Mouse (Mus musculus) hindbrain, embryonic 15.5 days (tissue): ENCODE measurements around the gene Adipor2. TPM values are rescaled to one million over a fixed set of nuclear protein-coding genes. Genes with fewer than 3 reads are reported as not detected.

ENCODE experiments used
- ATAC-seq: fragments of 200-750 bp; cut with Nextera tagmentation; 2 replicates; pipeline ENCODE4 v1.8.0; 2017; ENCODE audit warnings: low read depth, moderate number of reproducible peaks, moderate TSS enrichment; ENCODE audit not compliant: low FRiP score
- H3K27ac ChIP-seq: fragments of 300-500 bp; sonication (generic); replicated peaks from 2 replicates; pipeline ENCODE4 v1.5.1; 2015; ENCODE audit warnings: mild to moderate bottlenecking, inconsistent platforms
- H3K27me3 ChIP-seq: fragments of 300-500 bp; sonication (generic); 2 replicates; pipeline ENCODE4 v1.6.1; 2015; ENCODE audit warnings: control low read depth, inconsistent platforms
- H3K36me3 ChIP-seq: fragments of 300-500 bp; sonication (generic); 2 replicates; pipeline ENCODE4 v1.6.1; 2015; ENCODE audit warnings: control low read depth, inconsistent platforms
- H3K4me1 ChIP-seq: fragments of 300-500 bp; sonication (generic); replicated peaks from 2 replicates; pipeline ENCODE4 v1.6.1; 2015; ENCODE audit warnings: control low read depth, inconsistent platforms
- H3K4me2 ChIP-seq: fragments of 300-500 bp; sonication (generic); 2 replicates; pipeline ENCODE4 v1.6.1; 2015; ENCODE audit warnings: moderate library complexity, mild to moderate bottlenecking, inconsistent platforms
- H3K4me3 ChIP-seq: fragments of 300-500 bp; sonication (generic); 2 replicates; pipeline ENCODE4 v1.5.1; 2015; ENCODE audit warnings: mild to moderate bottlenecking, inconsistent platforms
- H3K9ac ChIP-seq: fragments of 300-500 bp; sonication (generic); 2 replicates; pipeline ENCODE4 v1.6.1; 2015; ENCODE audit warnings: inconsistent platforms
- H3K9me3 ChIP-seq: fragments of 300-500 bp; sonication (generic); 2 replicates; pipeline ENCODE4 v1.6.1; 2016; ENCODE audit warnings: control low read depth, inconsistent platforms
- WGBS: fragments of 180-500 bp; shearing (Covaris S2); methylation state at CpG from one replicate; pipeline ENCODE4 v1.1.7; 2015; 5-methylcytosine and 5-hydroxymethylcytosine counted together
- polyA plus RNA-seq: library from polyadenylated mRNA; unstranded; fragments of >200 nt; fragmentation: Nextera tagmentation; extraction: Ambion mirVana; gene quantifications from 2 replicates; pipeline ENCODE4 v1.2.1, GENCODE M21; 2015

The Adipor2 gene
- polyA plus RNA-seq, 1 experiment from 2014 or later, result 36.2 TPM

- WGBS, result 88% methylated on average over 8 of the region's 8 CpGs
- Histone ChIP-seq H3K4me1 (no peaks in the 10 kb centered on the region), H3K36me3 (peaks cover 58% of the 10 kb centered on the region)
Measured at GRCm38 (mm10) chr6:119358020-119358571, 59.4 kb downstream of the Adipor2 start.

GRCm38 (mm10) chr6:119352501-119352900, 65.0 kb downstream of the Adipor2 start:
- Histone ChIP-seq H3K27me3 (no peaks in the 10 kb centered on the region), H3K4me2 (no peak overlapping the region), H3K9me3 (no peaks in the 10 kb centered on the region), H3K4me3 (no peak overlapping the region), H3K27ac (no peak overlapping the region), H3K9ac (no peak overlapping the region), H3K4me1 (no peaks in the 10 kb centered on the region), H3K36me3 (peaks cover 28% of the 10 kb centered on the region)
- 86% methylated on average over 6 of the region's 6 CpGs for WGBS
- ATAC-seq, result no peak

More at GRCm38 (mm10) chr6:119358020-119358571, 59.4 kb downstream of the Adipor2 start:
- Histone ChIP-seq H3K27ac (no peak overlapping the region), H3K4me3 (no peak overlapping the region), H3K9ac (no peak overlapping the region), H3K27me3 (no peaks in the 10 kb centered on the region), H3K9me3 (no peaks in the 10 kb centered on the region), H3K4me2 (no peak overlapping the region)
- ATAC-seq, result no peak

- Histone ChIP-seq H3K27ac (no peak overlapping the region), H3K4me3 (no peak overlapping the region), H3K9me3 (no peaks in the 10 kb centered on the region), H3K4me1 (no peaks in the 10 kb centered on the region), H3K9ac (no peak overlapping the region), H3K4me2 (no peak overlapping the region), H3K27me3 (no peaks in the 10 kb centered on the region), H3K36me3 (peaks cover 23% of the 10 kb centered on the region)
- 87% methylated on average over 8 of the region's 8 CpGs for WGBS
- no peak for ATAC-seq
Measured at GRCm38 (mm10) chr6:119351656-119352055, 65.8 kb downstream of the Adipor2 start.

GRCm38 (mm10) chr6:119350703-119351198, 66.8 kb downstream of the Adipor2 start:
- no peak overlapping the region for H3K4me3 ChIP-seq
- no peak overlapping the region for H3K9ac ChIP-seq
- H3K27ac ChIP-seq, result no peak overlapping the region
- H3K4me1 ChIP-seq, result no peaks in the 10 kb centered on the region
- H3K4me2 ChIP-seq, result no peak overlapping the region
- WGBS, result 87% methylated on average over 9 of the region's 9 CpGs
- H3K36me3 ChIP-seq, result peaks cover 21% of the 10 kb centered on the region
- no peak for ATAC-seq
- no peaks in the 10 kb centered on the region for H3K27me3 ChIP-seq
- H3K9me3 ChIP-seq, result no peaks in the 10 kb centered on the region

- no peak overlapping the region for H3K27ac ChIP-seq
- H3K4me2 ChIP-seq, result no peak overlapping the region
- H3K27me3 ChIP-seq, result no peaks in the 10 kb centered on the region
- no peaks in the 10 kb centered on the region for H3K36me3 ChIP-seq
- 0% methylated on average over 1 of the region's 1 CpGs for WGBS
- H3K4me3 ChIP-seq, result no peak overlapping the region
- peak; percentile 55 for ATAC-seq
- no peaks in the 10 kb centered on the region for H3K9me3 ChIP-seq
- H3K9ac ChIP-seq, result no peak overlapping the region
- no peaks in the 10 kb centered on the region for H3K4me1 ChIP-seq
Measured at GRCm38 (mm10) chr6:119348234-119348633, 69.3 kb downstream of the Adipor2 start.

GRCm38 (mm10) chr6:119347813-119348212, 69.7 kb downstream of the Adipor2 start:
- 0 out of 2 replicates have a peak, but pooled peaks have one; percentile 20 for ATAC-seq
- H3K9me3 ChIP-seq, result no peaks in the 10 kb centered on the region
- no peak overlapping the region for H3K27ac ChIP-seq
- no peak overlapping the region for H3K9ac ChIP-seq
- WGBS, result 82% methylated on average over 5 of the region's 5 CpGs
- H3K36me3 ChIP-seq, result no peaks in the 10 kb centered on the region
- H3K27me3 ChIP-seq, result no peaks in the 10 kb centered on the region
- no peak overlapping the region for H3K4me2 ChIP-seq
- H3K4me1 ChIP-seq, result no peaks in the 10 kb centered on the region
- H3K4me3 ChIP-seq, result no peak overlapping the region

GRCm38 (mm10) chr6:119346257-119346656, 71.2 kb downstream of the Adipor2 start:
- H3K9ac ChIP-seq, result no peak overlapping the region

GRCm38 (mm10) chr6:119341409-119341808, 76.1 kb downstream of the Adipor2 start:
- Histone ChIP-seq H3K4me2 (0 out of 2 replicates have a peak overlapping the region, but pooled peaks have one; percentile 17), H3K27ac (0 out of 2 replicates have a peak overlapping the region, but pooled peaks have one; percentile 14), H3K9me3 (no peaks in the 10 kb centered on the region), H3K4me3 (no peak overlapping the region), H3K27me3 (no peaks in the 10 kb centered on the region), H3K36me3 (no peaks in the 10 kb centered on the region), H3K9ac (peak overlapping the region; percentile 29), H3K4me1 (peaks cover 4% of the 10 kb centered on the region; the same call in 1 of the 2 replicates)
- peak; percentile 92 for ATAC-seq

More at GRCm38 (mm10) chr6:119346257-119346656, 71.2 kb downstream of the Adipor2 start:
- 71% methylated on average over 10 of the region's 10 CpGs for WGBS
- no peak for ATAC-seq
- Histone ChIP-seq H3K27me3 (no peaks in the 10 kb centered on the region), H3K4me3 (no peak overlapping the region), H3K36me3 (no peaks in the 10 kb centered on the region), H3K9me3 (no peaks in the 10 kb centered on the region), H3K4me2 (no peak overlapping the region), H3K4me1 (peaks cover 1% of the 10 kb centered on the region; the same call in 1 of the 2 replicates), H3K27ac (no peak overlapping the region)

GRCm38 (mm10) chr6:119338121-119338912, 79.2 kb downstream of the Adipor2 start:
- Histone ChIP-seq H3K36me3 (no peaks in the 10 kb centered on the region), H3K9ac (no peak overlapping the region), H3K4me2 (no peak overlapping the region), H3K9me3 (no peaks in the 10 kb centered on the region), H3K27me3 (0 out of 2 replicates have a peak, but pooled peaks cover 3% of the 10 kb centered on the region), H3K4me1 (peaks cover 4% of the 10 kb centered on the region; the same call in 1 of the 2 replicates), H3K4me3 (no peak overlapping the region), H3K27ac (no peak overlapping the region)
- 25% methylated on average over 10 of the region's 11 CpGs for WGBS
- ATAC-seq, result no peak

- Histone ChIP-seq H3K9me3 (no peaks in the 10 kb centered on the region), H3K9ac (no peak overlapping the region), H3K4me3 (no peak overlapping the region), H3K27me3 (0 out of 2 replicates have a peak, but pooled peaks cover 3% of the 10 kb centered on the region), H3K4me1 (peaks cover 4% of the 10 kb centered on the region; the same call in 1 of the 2 replicates), H3K27ac (no peak overlapping the region), H3K36me3 (no peaks in the 10 kb centered on the region), H3K4me2 (no peak overlapping the region)
- no peak for ATAC-seq
- WGBS, result 66% methylated on average over 3 of the region's 3 CpGs
Measured at GRCm38 (mm10) chr6:119337287-119337686, 80.2 kb downstream of the Adipor2 start.

- Histone ChIP-seq H3K4me1 (peaks cover 11% of the 10 kb centered on the region), H3K4me2 (no peak overlapping the region), H3K9ac (no peak overlapping the region), H3K36me3 (no peaks in the 10 kb centered on the region), H3K9me3 (no peaks in the 10 kb centered on the region), H3K4me3 (no peak overlapping the region), H3K27ac (no peak overlapping the region), H3K27me3 (0 out of 2 replicates have a peak, but pooled peaks cover 6% of the 10 kb centered on the region)
- no peak for ATAC-seq
- 88% methylated on average over 7 of the region's 7 CpGs for WGBS
Measured at GRCm38 (mm10) chr6:119336124-119336523, 81.4 kb downstream of the Adipor2 start.

GRCm38 (mm10) chr6:119333831-119334230, 83.7 kb downstream of the Adipor2 start:
- ATAC-seq, result no peak
- Histone ChIP-seq H3K4me3 (no peak overlapping the region), H3K27ac (no peak overlapping the region), H3K4me2 (no peak overlapping the region), H3K9me3 (no peaks in the 10 kb centered on the region), H3K9ac (no peak overlapping the region), H3K4me1 (peaks cover 29% of the 10 kb centered on the region), H3K36me3 (no peaks in the 10 kb centered on the region), H3K27me3 (0 out of 2 replicates have a peak, but pooled peaks cover 6% of the 10 kb centered on the region)
- 53% methylated on average over 3 of the region's 3 CpGs for WGBS
